Mouse (Mus musculus) midbrain, embryonic 15.5 days (tissue): ENCODE results near the gene Cwc27. TPM values are rescaled to one million over a fixed set of nuclear protein-coding genes. Genes with fewer than 3 reads are reported as not detected.

Experiments
- ATAC-seq: fragments of 200-750 bp; cut with Nextera tagmentation; replicated peaks from 2 replicates; pipeline ENCODE4 v1.8.0; 2017; ENCODE audit warnings: moderate TSS enrichment
- H3K27ac ChIP-seq: fragments of 300-500 bp; sonication (generic); 2 replicates; pipeline ENCODE4 v1.5.1; 2015; ENCODE audit warnings: mild to moderate bottlenecking, inconsistent platforms
- H3K27me3 ChIP-seq: fragments of 300-500 bp; sonication (generic); replicated peaks from 2 replicates; pipeline ENCODE4 v1.6.1; 2015; ENCODE audit warnings: inconsistent platforms
- H3K36me3 ChIP-seq: fragments of 300-500 bp; sonication (generic); replicated peaks from 2 replicates; pipeline ENCODE4 v1.6.1; 2015; ENCODE audit warnings: inconsistent platforms
- H3K4me1 ChIP-seq: fragments of 300-500 bp; sonication (generic); 2 replicates; pipeline ENCODE4 v1.6.1; 2015; ENCODE audit warnings: inconsistent platforms
- H3K4me2 ChIP-seq: fragments of 300-500 bp; sonication (generic); 2 replicates; pipeline ENCODE4 v1.6.1; 2015; ENCODE audit warnings: inconsistent platforms, mild to moderate bottlenecking, moderate library complexity
- H3K4me3 ChIP-seq: fragments of 300-500 bp; sonication (generic); 2 replicates; pipeline ENCODE4 v1.5.1; 2015; ENCODE audit warnings: mild to moderate bottlenecking, inconsistent platforms
- H3K9ac ChIP-seq: fragments of 300-500 bp; sonication (generic); 2 replicates; pipeline ENCODE4 v1.6.1; 2015; ENCODE audit warnings: mild to moderate bottlenecking, inconsistent platforms
- H3K9me3 ChIP-seq: fragments of 300-500 bp; sonication (generic); 2 replicates; pipeline ENCODE4 v1.6.1; 2016; ENCODE audit warnings: inconsistent platforms
- WGBS: fragments of 180-500 bp; shearing (Covaris S2); methylation state at CpG from one replicate; pipeline ENCODE4 v1.1.7; 2015; ENCODE audit warnings: mixed read lengths; 5-methylcytosine and 5-hydroxymethylcytosine counted together
- polyA plus RNA-seq: library from polyadenylated mRNA; unstranded; fragments of >200 nt; fragmentation: Nextera tagmentation; extraction: Ambion mirVana; gene quantifications from 2 replicates; pipeline ENCODE4 v1.2.1, GENCODE M21; 2015

Cwc27 gene
- polyA plus RNA-seq: 22.7 and 25.1 TPM in 2 replicates

DNA sequence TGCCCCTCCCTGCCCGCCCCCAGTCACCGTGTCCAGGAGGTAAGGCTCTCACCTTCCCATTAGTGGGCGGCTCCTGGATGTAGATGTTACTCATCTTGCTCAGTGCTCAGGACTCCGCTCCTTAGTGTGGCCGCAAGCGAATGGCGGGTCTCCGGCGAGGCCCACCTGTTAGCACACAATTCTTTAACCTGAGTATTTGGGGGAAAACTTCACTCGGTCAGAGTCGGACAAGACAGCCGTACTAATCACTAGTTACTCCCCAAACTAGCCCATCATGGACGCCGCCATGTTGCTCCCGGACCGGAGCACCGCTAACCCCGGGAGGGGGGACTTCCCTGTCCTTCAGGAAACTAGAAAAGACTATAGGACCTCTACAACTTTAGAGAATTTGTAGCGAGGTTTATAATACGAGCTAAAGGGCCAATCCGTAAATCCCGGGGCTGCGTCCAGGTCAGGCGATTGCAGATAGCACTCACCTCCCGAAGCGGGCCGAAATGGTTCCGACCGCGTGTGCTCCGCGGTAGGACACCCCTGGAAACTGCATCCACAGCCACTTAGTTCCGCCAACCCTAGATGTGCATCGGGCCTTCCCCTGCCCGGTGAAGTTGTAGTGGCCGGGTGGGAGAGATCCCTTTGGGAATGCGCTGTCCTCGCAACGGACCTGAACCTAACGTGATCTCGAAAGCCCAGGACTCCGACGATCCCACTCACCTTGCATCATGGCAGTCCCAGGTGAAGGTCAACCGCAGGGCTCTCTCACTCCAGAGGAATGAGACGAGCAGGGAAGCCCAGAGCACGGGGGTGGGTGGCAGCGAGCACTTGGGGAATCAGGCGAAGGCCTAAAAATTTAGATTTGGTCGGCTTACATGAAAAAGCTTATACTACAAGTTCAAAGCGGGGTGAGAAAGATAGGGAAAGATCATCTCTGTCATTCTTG lies at the start of gene Cwc27:
Gene Cwc27, minus strand, starts transcription at position 508 of the 937 bp plus-strand sequence.
- Histone ChIP-seq H3K4me3 (peak within 1 kb of the TSS; percentile 75), H3K27me3 (no peaks in the 10 kb centered on the region), H3K9ac (peak within 1 kb of the TSS; percentile 82), H3K4me2 (peak within 1 kb of the TSS; percentile 66), H3K9me3 (no peaks in the 10 kb centered on the region), H3K36me3 (no peaks in the 10 kb centered on the region), H3K4me1 (peaks cover 25% of the 10 kb centered on the region), H3K27ac (peak within 1 kb of the TSS; percentile 78)
- WGBS: under 1% methylated on average over 50 of the region's 50 CpGs
- ATAC-seq: peak; percentile 98

GRCm38 (mm10) chr13:104866726-104867125 lies 49.8 kb upstream of the Cwc27 start:
- 74% methylated on average over 5 of the region's 5 CpGs for WGBS
- ATAC-seq: no peak
- peaks cover 11% of the 10 kb centered on the region for H3K4me1 ChIP-seq

GRCm38 (mm10) chr13:104863127-104863979 lies 46.4 kb upstream of the Cwc27 start, which contains the start of gene Shisal2b:
Gene Shisal2b (minus strand): TSS chr13:104863893.
- Histone ChIP-seq H3K9me3 (no peaks in the 10 kb centered on the region), H3K36me3 (no peaks in the 10 kb centered on the region), H3K4me2 (peak within 1 kb of the TSS; percentile 99), H3K27ac (no peak within 1 kb of the TSS), H3K9ac (peak within 1 kb of the TSS; percentile 72), H3K27me3 (peaks cover 11% of the 10 kb centered on the region), H3K4me3 (peak within 1 kb of the TSS; percentile 63), H3K4me1 (peaks cover 11% of the 10 kb centered on the region)
- peak; percentile 96 for ATAC-seq
- WGBS: 4% methylated on average over 36 of the region's 38 CpGs

More at GRCm38 (mm10) chr13:104866726-104867125, 49.8 kb upstream of the Cwc27 start:
- no peak overlapping the region for H3K4me2 ChIP-seq
- H3K9ac ChIP-seq: no peak overlapping the region
- no peak overlapping the region for H3K4me3 ChIP-seq
- peaks cover 11% of the 10 kb centered on the region for H3K27me3 ChIP-seq
- no peak overlapping the region for H3K27ac ChIP-seq
- H3K36me3 ChIP-seq: no peaks in the 10 kb centered on the region
- H3K9me3 ChIP-seq: no peaks in the 10 kb centered on the region

DNA sequence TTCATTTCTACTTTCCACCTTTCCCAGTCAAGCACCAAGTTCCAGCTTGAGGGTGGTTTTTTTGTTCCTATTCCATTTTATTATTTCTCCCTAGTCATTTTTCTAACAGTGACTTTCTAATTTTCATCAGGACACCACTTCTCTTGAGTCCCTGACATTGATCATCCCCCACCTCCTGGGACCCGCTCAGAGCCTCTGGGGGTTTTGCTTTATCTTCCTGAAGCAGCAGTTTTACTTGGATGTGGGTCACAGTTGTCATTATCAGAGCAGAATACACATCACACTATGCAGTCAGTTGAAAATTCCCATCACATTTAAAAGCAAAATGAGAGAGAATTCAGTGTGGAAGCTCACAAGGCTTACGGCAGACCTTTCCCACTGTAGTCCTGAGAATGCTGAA lies 36.7 kb upstream of the Cwc27 start:
- H3K9me3 ChIP-seq: no peaks in the 10 kb centered on the region
- H3K4me3 ChIP-seq: no peak overlapping the region
- H3K9ac ChIP-seq: no peak overlapping the region
- no peaks in the 10 kb centered on the region for H3K27me3 ChIP-seq
- no peak overlapping the region for H3K27ac ChIP-seq
- no peak overlapping the region for H3K4me2 ChIP-seq
- H3K36me3 ChIP-seq: no peaks in the 10 kb centered on the region
- 0 out of 2 replicates have a peak, but pooled peaks have one; percentile 58 for ATAC-seq
- WGBS: 80% methylated on average over 2 of the region's 2 CpGs
- H3K4me1 ChIP-seq: no peaks in the 10 kb centered on the region

DNA sequence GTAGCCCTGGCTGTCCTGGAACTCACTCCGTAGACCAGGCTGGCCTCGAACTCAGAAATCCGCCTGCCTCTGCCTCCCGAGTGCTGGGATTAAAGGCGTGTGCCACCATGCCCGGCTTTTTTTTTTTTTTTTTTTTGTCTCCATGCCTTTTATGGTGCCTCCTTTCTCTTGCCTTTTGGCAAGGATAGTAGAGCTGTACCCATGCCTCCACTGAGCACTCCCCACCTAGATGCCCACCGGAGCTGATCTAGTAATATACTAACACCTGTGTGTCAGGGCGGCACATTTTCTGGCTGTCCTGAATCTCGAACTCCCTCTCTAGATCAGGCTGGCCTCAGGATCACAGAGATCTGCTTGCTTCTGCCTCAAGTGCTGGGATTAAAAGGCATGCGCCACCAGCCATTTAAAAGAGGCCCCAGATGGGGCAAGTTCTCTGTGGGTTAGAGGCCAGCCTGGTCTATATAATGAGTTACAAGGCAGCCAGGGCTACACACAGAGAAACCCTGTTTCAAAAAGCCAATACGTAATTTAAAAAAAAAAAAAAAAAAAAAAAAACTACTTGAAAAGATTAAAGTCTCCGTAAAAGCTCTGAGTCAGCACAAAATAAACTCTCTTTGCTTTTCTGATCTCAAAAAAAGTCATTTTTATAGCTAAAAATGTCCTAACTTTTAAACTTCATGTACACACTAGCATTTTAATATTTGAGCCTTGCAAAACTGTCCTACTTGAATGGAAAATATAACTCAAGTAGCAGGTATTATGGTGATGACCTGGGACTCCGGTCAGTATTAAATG lies 26.6 kb upstream of the Cwc27 start:
- no peaks in the 10 kb centered on the region for H3K27me3 ChIP-seq
- H3K36me3 ChIP-seq: no peaks in the 10 kb centered on the region
- 85% methylated on average over 12 of the region's 13 CpGs for WGBS
- H3K4me3 ChIP-seq: no peak overlapping the region
- ATAC-seq: no peak
- H3K4me2 ChIP-seq: no peak overlapping the region
- no peak overlapping the region for H3K27ac ChIP-seq
- H3K9ac ChIP-seq: no peak overlapping the region
- no peaks in the 10 kb centered on the region for H3K4me1 ChIP-seq
- H3K9me3 ChIP-seq: no peaks in the 10 kb centered on the region

DNA sequence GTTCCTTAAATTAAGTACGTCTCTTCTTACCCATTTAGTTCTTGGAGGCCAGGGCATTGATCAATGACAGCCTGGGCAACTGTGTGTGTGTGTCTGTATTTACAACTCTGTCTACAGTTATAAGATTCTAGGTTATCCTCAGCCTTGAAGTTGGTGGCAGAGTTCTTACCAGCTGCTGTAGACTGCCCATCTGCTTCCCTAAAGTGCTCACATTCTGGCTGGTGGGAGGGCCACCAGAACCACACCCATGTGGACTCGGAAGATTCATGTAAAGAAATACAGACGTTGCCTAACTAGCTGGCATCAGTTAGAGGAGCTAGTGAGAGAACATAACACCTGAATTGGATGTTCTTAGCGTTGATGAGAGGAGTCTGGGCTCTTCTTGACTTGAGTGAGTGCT lies 25.0 kb upstream of the Cwc27 start:
- no peak overlapping the region for H3K4me2 ChIP-seq
- H3K9me3 ChIP-seq: no peaks in the 10 kb centered on the region
- H3K4me3 ChIP-seq: no peak overlapping the region
- peaks cover 3% of the 10 kb centered on the region; the same call in 1 of the 2 replicates for H3K36me3 ChIP-seq
- no peak overlapping the region for H3K9ac ChIP-seq
- H3K27ac ChIP-seq: no peak overlapping the region
- H3K27me3 ChIP-seq: no peaks in the 10 kb centered on the region
- ATAC-seq: no peak
- WGBS: 82% methylated on average over 4 of the region's 4 CpGs
- H3K4me1 ChIP-seq: no peaks in the 10 kb centered on the region

GRCm38 (mm10) chr13:104837628-104838027 lies 20.7 kb upstream of the Cwc27 start:
- 77% methylated on average over 7 of the region's 7 CpGs for WGBS
- ATAC-seq: no peak
- Histone ChIP-seq H3K27me3 (no peaks in the 10 kb centered on the region), H3K4me2 (no peak overlapping the region), H3K4me3 (no peak overlapping the region), H3K4me1 (no peaks in the 10 kb centered on the region), H3K27ac (no peak overlapping the region), H3K36me3 (peaks cover 9% of the 10 kb centered on the region), H3K9me3 (no peaks in the 10 kb centered on the region), H3K9ac (no peak overlapping the region)

- no peak overlapping the region for H3K4me3 ChIP-seq
- H3K27ac ChIP-seq: no peak overlapping the region
- H3K4me1 ChIP-seq: no peaks in the 10 kb centered on the region
- WGBS: 94% methylated on average over 13 of the region's 13 CpGs
- peaks cover 18% of the 10 kb centered on the region for H3K36me3 ChIP-seq
- no peak for ATAC-seq
- H3K27me3 ChIP-seq: no peaks in the 10 kb centered on the region
- no peak overlapping the region for H3K9ac ChIP-seq
- H3K4me2 ChIP-seq: no peak overlapping the region
- no peaks in the 10 kb centered on the region for H3K9me3 ChIP-seq
Measured at GRCm38 (mm10) chr13:104832811-104833210, 15.9 kb upstream of the Cwc27 start.

- Histone ChIP-seq H3K4me3 (no peak overlapping the region), H3K9ac (no peak overlapping the region), H3K4me1 (peaks cover 3% of the 10 kb centered on the region; the same call in 1 of the 2 replicates), H3K36me3 (peaks cover 16% of the 10 kb centered on the region), H3K27ac (no peak overlapping the region), H3K27me3 (no peaks in the 10 kb centered on the region), H3K4me2 (no peak overlapping the region), H3K9me3 (no peaks in the 10 kb centered on the region)
- no peak for ATAC-seq
- 93% methylated on average over 2 of the region's 2 CpGs for WGBS
Measured at GRCm38 (mm10) chr13:104825470-104825869, 8.5 kb upstream of the Cwc27 start.

- H3K27ac ChIP-seq: no peak overlapping the region
- peak; percentile 46; the same call in 1 of the 2 replicates for ATAC-seq
- H3K4me2 ChIP-seq: no peak overlapping the region
- H3K27me3 ChIP-seq: no peaks in the 10 kb centered on the region
- WGBS: 40% methylated on average over 8 of the region's 8 CpGs
- H3K4me3 ChIP-seq: no peak overlapping the region
- no peaks in the 10 kb centered on the region for H3K9me3 ChIP-seq
- H3K9ac ChIP-seq: no peak overlapping the region
- peaks cover 16% of the 10 kb centered on the region for H3K4me1 ChIP-seq
- peaks cover 4% of the 10 kb centered on the region; the same call in 1 of the 2 replicates for H3K36me3 ChIP-seq
Measured at GRCm38 (mm10) chr13:104822411-104822838, 5.5 kb upstream of the Cwc27 start.

GRCm38 (mm10) chr13:104821908-104822307 lies 5.0 kb upstream of the Cwc27 start:
- H3K4me1 ChIP-seq: peaks cover 16% of the 10 kb centered on the region
- H3K9me3 ChIP-seq: no peaks in the 10 kb centered on the region
- 90% methylated on average over 1 of the region's 1 CpGs for WGBS
- no peak for ATAC-seq
- no peaks in the 10 kb centered on the region for H3K27me3 ChIP-seq
- peaks cover under 1% of the 10 kb centered on the region; the same call in 1 of the 2 replicates for H3K36me3 ChIP-seq
- H3K27ac ChIP-seq: no peak overlapping the region
- H3K4me3 ChIP-seq: no peak overlapping the region
- no peak overlapping the region for H3K4me2 ChIP-seq
- no peak overlapping the region for H3K9ac ChIP-seq
